Mouse (Mus musculus) embryonic facial prominence, embryonic 14.5 days (tissue): ENCODE measurements at regions not wholly inside any gene's neighbourhood (a gene's known extent, or its start where the extent isn't known, plus 50 kb on each side); places are given as distances from the start of the nearest gene placed in this dataset.

Source experiments
- ATAC-seq: fragments of 200-750 bp; cut with Nextera tagmentation; 2 replicates; pipeline ENCODE4 v1.8.0; 2017; ENCODE audit warnings: low read depth, moderate number of reproducible peaks, moderate TSS enrichment
- DNase-seq: peaks from one replicate; pipeline ENCODE4 v3.0.0-alpha.2; 2015; ENCODE audit warnings: low spot score
- H3K27ac ChIP-seq: fragments of 300-500 bp; sonication (generic); replicated peaks from 2 replicates; pipeline ENCODE4 v1.5.1; 2014; ENCODE audit warnings: low read depth, mild to moderate bottlenecking, low read length, moderate library complexity
- H3K27me3 ChIP-seq: fragments of 300-500 bp; sonication (generic); replicated peaks from 2 replicates; pipeline ENCODE4 v1.6.1; 2014; ENCODE audit warnings: low read length; ENCODE audit not compliant: control insufficient read depth, insufficient read depth
- H3K36me3 ChIP-seq: fragments of 300-500 bp; sonication (generic); 2 replicates; pipeline ENCODE4 v1.6.1; 2014; ENCODE audit warnings: low read length, mixed read lengths; ENCODE audit not compliant: control insufficient read depth, insufficient read depth
- H3K4me1 ChIP-seq: fragments of 300-500 bp; sonication (generic); 2 replicates; pipeline ENCODE4 v1.6.1; 2014; ENCODE audit warnings: antibody characterized with exemption, low read length; ENCODE audit not compliant: control insufficient read depth, insufficient read depth
- H3K4me2 ChIP-seq: fragments of 300-500 bp; sonication (generic); 2 replicates; pipeline ENCODE4 v1.6.1; 2014; ENCODE audit warnings: low read depth, mild to moderate bottlenecking, low read length, moderate library complexity, mixed read lengths
- H3K4me3 ChIP-seq: fragments of 300-500 bp; sonication (generic); 2 replicates; pipeline ENCODE4 v1.5.1; 2014; ENCODE audit warnings: low read depth, mild to moderate bottlenecking, low read length
- H3K9ac ChIP-seq: fragments of 300-500 bp; sonication (generic); 2 replicates; pipeline ENCODE4 v1.6.1; 2014; ENCODE audit warnings: low read depth, mild to moderate bottlenecking, low read length, moderate library complexity, mixed read lengths
- H3K9me3 ChIP-seq: fragments of 300-500 bp; sonication (generic); 2 replicates; pipeline ENCODE4 v1.6.1; 2016; ENCODE audit warnings: low read length; ENCODE audit not compliant: control insufficient read depth
- WGBS: fragments of 180-500 bp; shearing (Covaris S2); extraction: QIAGEN DNeasy Blood & Tissue Kit; methylation state at CpG from one replicate; pipeline ENCODE4 v1.1.7; 2014; 5-methylcytosine and 5-hydroxymethylcytosine counted together

GRCm38 (mm10) chr10:9264309-9265000, 378.6 kb upstream of the Sash1 start:
- DNase-seq: no peak
- H3K9me3 ChIP-seq: no peaks in the 10 kb centered on the region
- H3K4me1 ChIP-seq: no peaks in the 10 kb centered on the region
- WGBS: 70% methylated on average over 12 of the region's 12 CpGs
- no peak for ATAC-seq
- no peak overlapping the region for H3K27ac ChIP-seq
- H3K36me3 ChIP-seq: no peaks in the 10 kb centered on the region
- no peak overlapping the region for H3K9ac ChIP-seq
- no peaks in the 10 kb centered on the region for H3K27me3 ChIP-seq
- H3K4me2 ChIP-seq: no peak overlapping the region
- H3K4me3 ChIP-seq: no peak overlapping the region

GRCm38 (mm10) chr10:9258705-9259104, 372.8 kb upstream of the Sash1 start:
- Histone ChIP-seq H3K27ac (no peak overlapping the region), H3K36me3 (no peaks in the 10 kb centered on the region), H3K4me2 (no peak overlapping the region), H3K27me3 (no peaks in the 10 kb centered on the region), H3K9ac (no peak overlapping the region), H3K4me1 (no peaks in the 10 kb centered on the region), H3K4me3 (no peak overlapping the region), H3K9me3 (no peaks in the 10 kb centered on the region)
- DNase-seq (no peak), ATAC-seq (no peak)
- WGBS: 89% methylated on average over 1 of the region's 1 CpGs

DNA sequence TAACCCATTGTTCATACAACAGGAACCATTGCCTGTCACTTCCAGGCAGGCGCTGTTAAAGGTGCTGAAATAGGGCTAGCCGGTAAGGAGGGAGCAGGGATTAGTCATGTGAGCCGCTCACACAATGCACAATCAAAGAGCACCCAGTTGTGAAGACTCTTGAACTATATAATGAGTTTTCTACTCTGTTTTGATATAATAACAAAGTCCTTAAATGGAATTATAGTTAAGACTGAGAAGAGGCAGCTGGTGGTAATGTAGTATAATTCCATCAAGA, 367.0 kb upstream of the Sash1 start:
- no peak overlapping the region for H3K27ac ChIP-seq
- no peak overlapping the region for H3K9ac ChIP-seq
- H3K4me2 ChIP-seq: no peak overlapping the region
- no peaks in the 10 kb centered on the region for H3K4me1 ChIP-seq
- no peak overlapping the region for H3K4me3 ChIP-seq
- 13% methylated on average over 3 of the region's 3 CpGs for WGBS
- H3K27me3 ChIP-seq: no peaks in the 10 kb centered on the region
- no peaks in the 10 kb centered on the region for H3K9me3 ChIP-seq
- no peaks in the 10 kb centered on the region for H3K36me3 ChIP-seq
- ATAC-seq (no peak), DNase-seq (no peak)

DNA sequence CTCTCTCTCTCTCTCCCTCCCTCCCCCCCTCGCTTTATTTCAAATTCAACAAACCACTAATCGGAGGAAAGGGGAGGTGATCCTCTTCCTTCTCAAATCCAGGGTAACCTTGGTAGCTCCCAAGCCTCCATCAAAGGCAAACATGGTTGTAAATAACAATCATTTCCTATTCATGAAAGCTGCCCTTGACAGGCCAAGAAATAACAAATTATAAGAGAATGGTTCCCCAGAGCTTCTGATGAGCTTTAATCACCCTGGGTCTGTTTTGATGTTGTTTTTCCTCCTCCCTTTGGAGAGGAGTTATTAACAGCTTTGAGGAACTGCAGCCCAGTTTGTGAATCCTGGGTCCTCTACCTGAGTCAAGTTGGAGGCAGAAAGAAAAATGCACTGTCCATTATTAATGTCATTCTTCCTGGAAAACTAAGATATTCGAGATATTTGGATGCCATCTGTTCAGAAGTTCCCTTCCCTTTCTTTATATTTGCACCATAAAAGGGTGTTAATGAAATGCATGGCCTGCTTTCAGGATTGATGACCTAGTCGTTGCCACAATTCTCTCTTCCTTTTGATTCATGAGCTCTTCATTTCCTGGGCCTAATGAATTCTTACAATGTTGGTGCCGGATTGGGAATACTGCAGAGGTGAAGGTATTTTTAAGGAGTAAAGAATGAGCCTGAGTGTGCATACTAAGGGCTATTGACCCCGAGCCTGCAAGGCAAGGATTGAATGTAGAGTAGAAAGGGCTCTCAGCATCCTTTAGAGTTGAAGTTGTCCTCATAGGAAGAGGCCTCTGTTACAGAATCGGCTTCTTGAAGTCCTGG, 366.5 kb upstream of the Sash1 start:
- ATAC-seq: no peak
- WGBS: 54% methylated on average over 7 of the region's 7 CpGs
- no peaks in the 10 kb centered on the region for H3K4me1 ChIP-seq

DNA sequence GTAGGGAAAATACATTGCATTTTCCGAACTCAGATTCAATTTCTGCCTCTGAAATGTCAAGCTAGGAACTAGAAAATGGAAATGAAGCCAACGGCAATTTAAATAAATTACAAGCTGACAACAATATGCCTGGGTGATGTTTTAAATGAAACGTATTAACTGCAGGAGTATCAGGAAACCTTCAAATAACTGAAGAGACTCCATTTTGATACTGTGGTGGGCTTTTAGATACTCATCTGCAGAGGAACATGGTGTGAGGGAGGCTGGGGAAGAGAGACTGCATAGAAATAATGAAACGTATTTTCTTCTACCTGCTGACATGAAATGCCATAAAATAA, 357.4 kb upstream of the Sash1 start:
- ATAC-seq: no peak
- Histone ChIP-seq H3K4me1 (peaks cover 8% of the 10 kb centered on the region; the same call in 1 of the 2 replicates), H3K27ac (no peak overlapping the region), H3K4me3 (no peak overlapping the region), H3K4me2 (no peak overlapping the region), H3K36me3 (no peaks in the 10 kb centered on the region), H3K9ac (no peak overlapping the region), H3K9me3 (no peaks in the 10 kb centered on the region), H3K27me3 (no peaks in the 10 kb centered on the region)
- no peak for DNase-seq
- WGBS: 64% methylated on average over 4 of the region's 4 CpGs

More for the DNA sequence above, 366.5 kb upstream of the Sash1 start:
- H3K36me3 ChIP-seq: no peaks in the 10 kb centered on the region
- no peak overlapping the region for H3K4me2 ChIP-seq
- no peaks in the 10 kb centered on the region for H3K9me3 ChIP-seq
- H3K27ac ChIP-seq: no peak overlapping the region
- H3K4me3 ChIP-seq: no peak overlapping the region
- no peak overlapping the region for H3K9ac ChIP-seq
- DNase-seq: no peak
- H3K27me3 ChIP-seq: no peaks in the 10 kb centered on the region

GRCm38 (mm10) chr10:9242596-9243280, 356.9 kb upstream of the Sash1 start:
- Histone ChIP-seq H3K4me2 (no peak overlapping the region), H3K9ac (no peak overlapping the region), H3K27me3 (no peaks in the 10 kb centered on the region), H3K4me3 (no peak overlapping the region), H3K36me3 (no peaks in the 10 kb centered on the region), H3K27ac (no peak overlapping the region), H3K9me3 (no peaks in the 10 kb centered on the region), H3K4me1 (peaks cover 8% of the 10 kb centered on the region; the same call in 1 of the 2 replicates)
- ATAC-seq (no peak), DNase-seq (no peak)
- 63% methylated on average over 7 of the region's 7 CpGs for WGBS

DNA sequence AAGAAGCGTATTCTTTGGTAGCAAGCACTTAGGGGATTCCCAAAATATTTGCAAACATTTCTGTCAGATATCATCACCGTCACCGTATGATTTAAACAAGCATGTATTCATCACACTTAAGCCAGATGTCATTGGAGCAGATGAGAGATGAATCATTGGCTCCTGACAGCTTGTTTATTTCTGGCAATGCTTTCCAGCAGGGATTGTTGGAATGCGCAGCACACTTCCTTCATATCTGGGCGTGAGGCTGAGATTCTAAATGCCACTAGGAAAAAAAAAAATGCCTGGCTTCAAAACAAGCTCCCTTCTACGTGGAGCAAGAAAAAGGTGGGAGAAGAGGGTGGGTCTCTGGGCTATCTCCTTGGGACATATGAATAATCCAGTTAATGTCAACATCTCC, 354.1 kb upstream of the Sash1 start:
- H3K27ac ChIP-seq: no peak overlapping the region
- no peak overlapping the region for H3K4me2 ChIP-seq
- peak; percentile 72 for DNase-seq
- 34% methylated on average over 6 of the region's 6 CpGs for WGBS
- no peaks in the 10 kb centered on the region for H3K27me3 ChIP-seq
- no peak for ATAC-seq
- no peaks in the 10 kb centered on the region for H3K36me3 ChIP-seq
- H3K9ac ChIP-seq: no peak overlapping the region
- H3K4me1 ChIP-seq: peaks cover 8% of the 10 kb centered on the region; the same call in 1 of the 2 replicates
- no peaks in the 10 kb centered on the region for H3K9me3 ChIP-seq
- H3K4me3 ChIP-seq: no peak overlapping the region

DNA sequence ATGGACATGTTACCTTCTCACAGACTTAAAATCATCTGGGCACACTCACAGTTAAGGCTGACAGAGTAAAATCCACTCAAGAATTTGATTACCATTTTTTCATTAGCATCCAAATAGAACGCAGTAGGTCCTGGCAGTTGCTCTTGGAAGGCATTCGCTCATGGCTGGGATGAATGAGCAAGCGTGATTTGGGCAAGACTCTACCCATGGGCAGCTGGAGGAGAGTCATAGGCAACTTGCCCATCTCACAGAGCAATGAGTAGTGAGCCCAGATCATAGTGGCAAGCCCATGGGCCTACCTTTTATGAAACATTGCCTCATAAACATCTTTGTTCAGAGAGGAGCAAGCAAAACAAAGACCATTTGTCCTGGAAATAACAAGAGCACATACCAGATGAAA, 345.9 kb upstream of the Sash1 start:
- Histone ChIP-seq H3K36me3 (no peaks in the 10 kb centered on the region), H3K4me3 (no peak overlapping the region), H3K9ac (no peak overlapping the region), H3K4me2 (no peak overlapping the region), H3K27ac (no peak overlapping the region), H3K4me1 (no peaks in the 10 kb centered on the region), H3K9me3 (no peaks in the 10 kb centered on the region), H3K27me3 (no peaks in the 10 kb centered on the region)
- DNase-seq (no peak), ATAC-seq (no peak)
- 88% methylated on average over 3 of the region's 3 CpGs for WGBS
